ENCODE assay signal across 16 mouse cellular contexts in genomic region chr4:33552856-33553255, GRCm38 (mm10).
DNase-seq lines count a peak whose midpoint lies in the region; ATAC-seq lines count a peak whose summit lies in the region.
"Had no signal": no experiment of that assay in that cellular context is flagged by ENCODE, and none has a peak within 500 bp of the region (broad histone marks: within the 10 kb centered on the region; RNA-seq: fewer than 3 reads in every experiment).

No protein-coding gene starts in this region.

- peak; percentile 40 for DNase-seq in adrenal gland, postnatal 14 days
- no peak for DNase-seq in adrenal gland, postnatal 36 days
- peak; percentile 43 for DNase-seq in kidney, adult 18-20 months
- peak; percentile 45 for DNase-seq in Muller cell, postnatal 12 days (ENCODE audit: inconsistent ontology term)
- peak; percentile 48 to 59 for DNase-seq in kidney, adult 8-10 months
- no peak for DNase-seq in right cerebral cortex, adult 18-20 months
- no peak for DNase-seq in urinary bladder, postnatal 4 days (ENCODE audit: low spot score in 2 of 2)
- DNase-seq: gastrocnemius, postnatal 10 days; thymus, postnatal 14 days had no signal

- H3K36me3 ChIP-seq in kidney, embryonic 16.5 days (ENCODE audit: insufficient read depth, low read length) = no peaks in the 10 kb centered on the region
- H3K36me3 ChIP-seq: embryonic facial prominence, embryonic 13.5 days; forebrain, embryonic 15.5 days; heart, embryonic 13.5 days; intestine, embryonic 15.5 days had no signal

- H3K9ac ChIP-seq in kidney, embryonic 16.5 days (replicated peaks; ENCODE audit: low read length) = no peak overlapping the region
- H3K9ac ChIP-seq: embryonic facial prominence, embryonic 13.5 days; forebrain, embryonic 15.5 days; heart, embryonic 13.5 days; intestine, embryonic 15.5 days; liver, embryonic 14.5 days had no signal

- no peak for ATAC-seq in kidney, embryonic 16.5 days (ENCODE audit: low FRiP score, low TSS enrichment)
- ATAC-seq: forebrain, embryonic 15.5 days; intestine, embryonic 15.5 days had no signal

- no peak overlapping the region; the same call in 1 of the 2 replicates for H3K4me2 ChIP-seq in kidney, embryonic 16.5 days (replicated peaks; ENCODE audit: low read depth, low read length)
- H3K4me2 ChIP-seq: embryonic facial prominence, embryonic 13.5 days; forebrain, embryonic 15.5 days; heart, embryonic 13.5 days; intestine, embryonic 15.5 days had no signal

- H3K4me1 ChIP-seq in kidney, embryonic 16.5 days (ENCODE audit: insufficient read depth, low read length) = peaks cover 7% of the 10 kb centered on the region

- H3K27me3 ChIP-seq in kidney, embryonic 16.5 days (ENCODE audit: insufficient read depth, low read length) = no peaks in the 10 kb centered on the region
- H3K27me3 ChIP-seq: forebrain, embryonic 15.5 days; intestine, embryonic 15.5 days had no signal

- H3K4me3 ChIP-seq in kidney, embryonic 16.5 days (ENCODE audit: low read length) = no peak overlapping the region
- H3K4me3 ChIP-seq: embryonic facial prominence, embryonic 13.5 days; forebrain, embryonic 15.5 days; heart, embryonic 13.5 days; intestine, embryonic 15.5 days; left cerebral cortex, adult 2 months had no signal

- no peak overlapping the region for H3K27ac ChIP-seq in kidney, embryonic 16.5 days (ENCODE audit: low read length)
- H3K27ac ChIP-seq: embryonic facial prominence, embryonic 13.5 days; forebrain, embryonic 15.5 days; heart, embryonic 13.5 days; intestine, embryonic 15.5 days; left cerebral cortex, adult 2 months; liver, embryonic 14.5 days had no signal

- 48% methylated on average over 9 of the region's 9 CpGs for WGBS in kidney, embryonic 16.5 days

- H3K9me3 ChIP-seq in kidney, embryonic 16.5 days (ENCODE audit: low read length) = 0 out of 2 replicates have a peak, but pooled peaks cover 4% of the 10 kb centered on the region
- H3K9me3 ChIP-seq: embryonic facial prominence, embryonic 13.5 days; forebrain, embryonic 15.5 days; heart, embryonic 13.5 days; intestine, embryonic 15.5 days had no signal

Comparison
In these comparisons a context has a peak if more than half of its experiments do, and no peak if none do; other contexts are left out.
1. DNase-seq: peak in adrenal gland, postnatal 14 days (single experiment), kidney, adult 18-20 months (single experiment), Muller cell, postnatal 12 days (single experiment) and kidney, adult 8-10 months (2 of 2); none in adrenal gland, postnatal 36 days (0 of 2), right cerebral cortex, adult 18-20 months (single experiment) and urinary bladder, postnatal 4 days (0 of 2).